Mouse (Mus musculus) midbrain, embryonic 10.5 days (tissue): ENCODE results near the gene 2310057N15Rik. TPM values are rescaled to one million over a fixed set of nuclear protein-coding genes. Genes with fewer than 3 reads are reported as not detected.
"Not testable (repeated sequence)": the region's sequence is repeated elsewhere in the genome, so short reads cannot be mapped to it uniquely, and the experiment has no call there.

ENCODE experiments used
- DNase-seq: peaks from one replicate; pipeline ENCODE4 v3.0.0-alpha.2; 2017; ENCODE audit warnings: low spot score
- H3K27ac ChIP-seq: fragments of 300-500 bp; sonication (generic); replicated peaks from 2 replicates; pipeline ENCODE4 v1.5.1; 2016; ENCODE audit warnings: mild to moderate bottlenecking
- H3K27me3 ChIP-seq: fragments of 300-500 bp; sonication (generic); 2 replicates; pipeline ENCODE4 v1.6.1; 2016; ENCODE audit warnings: low read depth, mild to moderate bottlenecking; ENCODE audit not compliant: poor library complexity, severe bottlenecking
- H3K36me3 ChIP-seq: fragments of 300-500 bp; sonication (generic); 2 replicates; pipeline ENCODE4 v1.6.1; 2016; ENCODE audit warnings: mild to moderate bottlenecking, moderate library complexity
- H3K4me1 ChIP-seq: fragments of 300-500 bp; sonication (generic); 2 replicates; pipeline ENCODE4 v1.6.1; 2016
- H3K4me3 ChIP-seq: fragments of 300-500 bp; sonication (generic); 2 replicates; pipeline ENCODE4 v1.5.1; 2016; ENCODE audit warnings: mild to moderate bottlenecking, moderate library complexity
- H3K9me3 ChIP-seq: fragments of 300-500 bp; sonication (generic); replicated peaks from 2 replicates; pipeline ENCODE4 v1.6.1; 2016; ENCODE audit warnings: mild to moderate bottlenecking
- WGBS: fragments of 180-500 bp; shearing (Covaris S2); methylation state at CpG from one replicate; pipeline ENCODE4 v1.1.7; 2016; 5-methylcytosine and 5-hydroxymethylcytosine counted together
- polyA plus RNA-seq: library from polyadenylated mRNA; unstranded; fragments of >200 nt; fragmentation: Nextera tagmentation; extraction: Ambion mirVana; gene quantifications from 2 replicates; pipeline ENCODE4 v1.2.1, GENCODE M21; 2016

2310057N15Rik gene
- not detected in 2 replicates for polyA plus RNA-seq

- 91% methylated on average over 2 of the region's 2 CpGs for WGBS
- no peak within 1 kb of the TSS for H3K27ac ChIP-seq
- no peak for DNase-seq
- H3K4me1 ChIP-seq: no peaks in the 10 kb centered on the region
- H3K36me3 ChIP-seq: no peaks in the 10 kb centered on the region
- H3K9me3 ChIP-seq: no peaks in the 10 kb centered on the region
- H3K4me3 ChIP-seq: no peak within 1 kb of the TSS
- H3K27me3 ChIP-seq: no peaks in the 10 kb centered on the region
Measured at GRCm38 (mm10) chr16:88774106-88774505, at the start of gene 2310057N15Rik. 2310057N15Rik (minus strand) TSS chr16:88774206.

GRCm38 (mm10) chr16:88823736-88824135 lies 49.7 kb upstream of the 2310057N15Rik start:
- 80% methylated on average over 3 of the region's 3 CpGs for WGBS
- Histone ChIP-seq H3K36me3 (no peaks in the 10 kb centered on the region), H3K4me3 (no peak overlapping the region), H3K4me1 (no peaks in the 10 kb centered on the region), H3K9me3 (no peaks in the 10 kb centered on the region), H3K27me3 (no peaks in the 10 kb centered on the region), H3K27ac (no peak overlapping the region)
- no peak for DNase-seq

- Histone ChIP-seq H3K9me3 (no peaks in the 10 kb centered on the region), H3K27me3 (no peaks in the 10 kb centered on the region), H3K4me3 (no peak within 1 kb of the TSS), H3K36me3 (no peaks in the 10 kb centered on the region), H3K27ac (no peak within 1 kb of the TSS), H3K4me1 (no peaks in the 10 kb centered on the region)
- DNase-seq: no peak
- WGBS: 86% methylated on average over 3 of the region's 3 CpGs
Measured at GRCm38 (mm10) chr16:88820066-88820465, 46.1 kb upstream of the 2310057N15Rik start, which contains the start of gene Krtap15. Krtap15 (plus strand) TSS chr16:88820215.

GRCm38 (mm10) chr16:88811827-88812226 lies 37.8 kb upstream of the 2310057N15Rik start, which contains the start of gene Gm20741:
Gm20741 (minus strand) TSS chr16:88812220.
- Histone ChIP-seq H3K27me3 (no peaks in the 10 kb centered on the region), H3K4me3 (no peak within 1 kb of the TSS), H3K27ac (no peak within 1 kb of the TSS), H3K4me1 (no peaks in the 10 kb centered on the region), H3K9me3 (no peaks in the 10 kb centered on the region), H3K36me3 (no peaks in the 10 kb centered on the region)
- DNase-seq: no peak
- 85% methylated on average over 2 of the region's 2 CpGs for WGBS

GRCm38 (mm10) chr16:88786786-88787185 lies 12.8 kb upstream of the 2310057N15Rik start:
- Histone ChIP-seq H3K27ac (no peak overlapping the region), H3K27me3 (no peaks in the 10 kb centered on the region), H3K9me3 (no peaks in the 10 kb centered on the region), H3K36me3 (no peaks in the 10 kb centered on the region), H3K4me3 (no peak overlapping the region), H3K4me1 (no peaks in the 10 kb centered on the region)
- 92% methylated on average over 2 of the region's 2 CpGs for WGBS
- no peak for DNase-seq

GRCm38 (mm10) chr16:88777596-88777995 lies 3.6 kb upstream of the 2310057N15Rik start, which contains the start of gene Gm5965:
Gm5965 (plus strand) TSS chr16:88777896.
- H3K36me3 ChIP-seq: no peaks in the 10 kb centered on the region
- H3K27ac ChIP-seq: no peak within 1 kb of the TSS
- no peaks in the 10 kb centered on the region for H3K9me3 ChIP-seq
- H3K4me3 ChIP-seq: no peak within 1 kb of the TSS
- no peaks in the 10 kb centered on the region for H3K4me1 ChIP-seq
- 87% methylated on average over 6 of the region's 6 CpGs for WGBS
- DNase-seq: no peak
- H3K27me3 ChIP-seq: no peaks in the 10 kb centered on the region

- H3K4me1 ChIP-seq, H3K27ac ChIP-seq, H3K36me3 ChIP-seq, H3K27me3 ChIP-seq, H3K4me3 ChIP-seq, DNase-seq, H3K9me3 ChIP-seq: not testable (repeated sequence)
- WGBS: 90% methylated on average over 3 of the region's 3 CpGs
Measured at GRCm38 (mm10) chr16:88758547-88758946, 15.5 kb downstream of the 2310057N15Rik start, which contains the start of gene 2310034C09Rik. 2310034C09Rik (plus strand) TSS chr16:88758847.

GRCm38 (mm10) chr16:88751535-88751934 lies 22.5 kb downstream of the 2310057N15Rik start, which contains the start of gene Krtap13:
Krtap13 (minus strand) TSS chr16:88751635.
- DNase-seq, H3K27me3 ChIP-seq, H3K4me3 ChIP-seq, H3K36me3 ChIP-seq, H3K4me1 ChIP-seq, H3K27ac ChIP-seq, H3K9me3 ChIP-seq: not testable (repeated sequence)
- WGBS: 81% methylated on average over 3 of the region's 3 CpGs

- H3K27me3 ChIP-seq: no peaks in the 10 kb centered on the region
- no peaks in the 10 kb centered on the region for H3K9me3 ChIP-seq
- H3K4me1 ChIP-seq: no peaks in the 10 kb centered on the region
- H3K27ac ChIP-seq: no peak overlapping the region
- DNase-seq: no peak
- WGBS: 85% methylated on average over 4 of the region's 4 CpGs
- H3K36me3 ChIP-seq: no peaks in the 10 kb centered on the region
- no peak overlapping the region for H3K4me3 ChIP-seq
Measured at GRCm38 (mm10) chr16:88747943-88748342, 26.1 kb downstream of the 2310057N15Rik start.

GRCm38 (mm10) chr16:88744750-88745340 lies 29.2 kb downstream of the 2310057N15Rik start:
- no peaks in the 10 kb centered on the region for H3K36me3 ChIP-seq
- no peaks in the 10 kb centered on the region for H3K9me3 ChIP-seq
- H3K27ac ChIP-seq: no peak overlapping the region
- H3K4me3 ChIP-seq: no peak overlapping the region
- 84% methylated on average over 4 of the region's 4 CpGs for WGBS
- no peak for DNase-seq
- H3K27me3 ChIP-seq: no peaks in the 10 kb centered on the region
- no peaks in the 10 kb centered on the region for H3K4me1 ChIP-seq

GRCm38 (mm10) chr16:88735391-88735790 lies 38.6 kb downstream of the 2310057N15Rik start:
- no peaks in the 10 kb centered on the region for H3K27me3 ChIP-seq
- DNase-seq: no peak
- no peaks in the 10 kb centered on the region for H3K36me3 ChIP-seq
- H3K4me3 ChIP-seq: no peak overlapping the region
- H3K4me1 ChIP-seq: no peaks in the 10 kb centered on the region
- WGBS: 74% methylated on average over 2 of the region's 2 CpGs
- no peaks in the 10 kb centered on the region for H3K9me3 ChIP-seq
- no peak overlapping the region for H3K27ac ChIP-seq

GRCm38 (mm10) chr16:88728812-88729275 lies 45.2 kb downstream of the 2310057N15Rik start, which contains the start of gene Krtap13-1:
Krtap13-1 (plus strand) TSS chr16:88728862.
- Histone ChIP-seq H3K9me3 (no peaks in the 10 kb centered on the region), H3K4me3 (no peak within 1 kb of the TSS), H3K36me3 (no peaks in the 10 kb centered on the region), H3K4me1 (no peaks in the 10 kb centered on the region), H3K27ac (no peak within 1 kb of the TSS), H3K27me3 (no peaks in the 10 kb centered on the region)
- 85% methylated on average over 4 of the region's 4 CpGs for WGBS
- no peak for DNase-seq
